Mouse (Mus musculus) forebrain, postnatal 0 days (tissue): ENCODE data around the gene Aff2. TPM values are rescaled to one million over a fixed set of nuclear protein-coding genes. Genes with fewer than 3 reads are reported as not detected.
A peak's percentile ranks its signal among the peaks of the same experiment; 100 is the strongest.

Experiments used
- ATAC-seq: fragments of 200-750 bp; cut with Nextera tagmentation; 2 replicates; pipeline ENCODE4 v1.8.0; 2017; ENCODE audit warnings: mild to moderate bottlenecking, moderate library complexity
- DNase-seq: peaks from one replicate; pipeline ENCODE4 v3.0.0-alpha.2; 2015
- H3K27ac ChIP-seq: fragments of 300-500 bp; sonication (generic); 2 replicates; pipeline ENCODE4 v1.5.1; 2014; ENCODE audit warnings: low read depth, mild to moderate bottlenecking, antibody characterized with exemption, low read length, moderate library complexity, mixed read lengths
- H3K27me3 ChIP-seq: fragments of 300-500 bp; sonication (generic); 2 replicates; pipeline ENCODE4 v1.6.1; 2014; ENCODE audit warnings: mild to moderate bottlenecking, low read length, mixed read lengths; ENCODE audit not compliant: insufficient read depth
- H3K36me3 ChIP-seq: fragments of 300-500 bp; sonication (generic); 2 replicates; pipeline ENCODE4 v1.6.1; 2014; ENCODE audit warnings: mild to moderate bottlenecking, moderate library complexity; ENCODE audit not compliant: insufficient read depth
- H3K4me1 ChIP-seq: fragments of 300-500 bp; sonication (generic); 2 replicates; pipeline ENCODE4 v1.6.1; 2014; ENCODE audit warnings: antibody characterized with exemption; ENCODE audit not compliant: insufficient read depth
- H3K4me2 ChIP-seq: fragments of 300-500 bp; sonication (generic); 2 replicates; pipeline ENCODE4 v1.6.1; 2014; ENCODE audit warnings: low read depth, mild to moderate bottlenecking, moderate library complexity
- H3K4me3 ChIP-seq: fragments of 300-500 bp; sonication (generic); 2 replicates; pipeline ENCODE4 v1.5.1; 2014; ENCODE audit warnings: low read depth, low read length, mixed read lengths
- H3K9ac ChIP-seq: fragments of 300-500 bp; sonication (generic); 2 replicates; pipeline ENCODE4 v1.6.1; 2014; ENCODE audit warnings: mild to moderate bottlenecking
- H3K9me3 ChIP-seq: fragments of 300-500 bp; sonication (generic); 2 replicates; pipeline ENCODE4 v1.6.1; 2016; ENCODE audit warnings: low read length
- CTCF ChIP-seq: sonication (generic); IDR thresholded peaks from 2 replicates; pipeline ENCODE4 v1.5.1; 2016; ENCODE audit warnings: antibody characterized with exemption, control low read depth, low read depth
- WGBS: fragments of 180-500 bp; shearing (Covaris S2); extraction: QIAGEN DNeasy Blood & Tissue Kit; methylation state at CpG from one replicate; pipeline ENCODE4 v1.1.7; 2014; 5-methylcytosine and 5-hydroxymethylcytosine counted together
- polyA plus RNA-seq: library from polyadenylated mRNA; unstranded; fragments of >200 nt; fragmentation: Nextera tagmentation; extraction: Ambion mirVana; gene quantifications from 2 replicates; pipeline ENCODE4 v1.2.1, GENCODE M21; 2015
- total RNA-seq: library from RNA; depleted of rRNA; stranded (reverse); fragments of >200 nt; gene quantifications from 2 replicates; pipeline ENCODE4 v1.2.3, GENCODE M21; 2014

Aff2 gene
- total and polyA plus RNA-seq, 2 experiments from 2014 or later = 11.4 to 18.4 TPM

DNA sequence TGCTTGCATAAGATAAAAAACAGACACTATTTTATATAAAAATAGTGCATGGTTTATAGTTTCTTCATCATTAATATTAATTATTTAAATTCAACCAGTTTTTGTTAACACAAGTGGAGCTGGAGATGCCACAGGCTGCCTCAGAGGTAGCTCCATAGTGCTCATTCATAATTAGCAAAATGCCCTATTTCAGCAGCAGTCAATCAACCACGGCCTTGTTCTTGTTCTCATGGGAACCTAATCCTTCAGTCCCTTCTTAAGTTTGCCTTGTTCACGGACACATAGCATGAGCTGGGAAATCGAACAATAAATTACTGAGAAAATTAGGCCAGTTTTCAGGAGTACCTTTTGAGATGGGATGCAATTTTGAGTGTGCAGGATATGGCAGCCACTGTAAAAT is 378.9 kb downstream of the Aff2 start:
- DNase-seq (no peak), ATAC-seq (no peak)
- Histone ChIP-seq H3K9ac (no peak overlapping the region), H3K36me3 (no peaks in the 10 kb centered on the region), H3K27ac (no peak overlapping the region), H3K4me1 (no peaks in the 10 kb centered on the region), H3K4me2 (no peak overlapping the region), H3K9me3 (no peaks in the 10 kb centered on the region), H3K27me3 (no peaks in the 10 kb centered on the region), H3K4me3 (no peak overlapping the region)
- 43% methylated on average over 3 of the region's 3 CpGs for WGBS
- no peak for TF ChIP-seq CTCF

GRCm38 (mm10) chrX:69744962-69745597 is 385.0 kb downstream of the Aff2 start:
- Histone ChIP-seq H3K27me3 (no peaks in the 10 kb centered on the region), H3K9ac (no peak overlapping the region), H3K36me3 (no peaks in the 10 kb centered on the region), H3K4me1 (no peaks in the 10 kb centered on the region), H3K9me3 (no peaks in the 10 kb centered on the region), H3K4me2 (no peak overlapping the region), H3K27ac (no peak overlapping the region), H3K4me3 (no peak overlapping the region)
- ATAC-seq = no peak
- no peak for TF ChIP-seq CTCF
- no peak for DNase-seq
- WGBS = 34% methylated on average over 3 of the region's 3 CpGs

- Histone ChIP-seq H3K4me2 (no peak overlapping the region), H3K9ac (no peak overlapping the region), H3K9me3 (no peaks in the 10 kb centered on the region), H3K27ac (no peak overlapping the region; the same call in 1 of the 2 replicates), H3K27me3 (no peaks in the 10 kb centered on the region), H3K4me3 (no peak overlapping the region), H3K36me3 (no peaks in the 10 kb centered on the region), H3K4me1 (no peaks in the 10 kb centered on the region)
- TF ChIP-seq CTCF = no peak
- ATAC-seq (peak; percentile 76; the same call in 1 of the 2 replicates), DNase-seq (peak; percentile 73)
- WGBS = 61% methylated on average over 2 of the region's 2 CpGs
These were observed 441.9 kb downstream of the Aff2 start for GRCm38 (mm10) chrX:69801890-69802439.

DNA sequence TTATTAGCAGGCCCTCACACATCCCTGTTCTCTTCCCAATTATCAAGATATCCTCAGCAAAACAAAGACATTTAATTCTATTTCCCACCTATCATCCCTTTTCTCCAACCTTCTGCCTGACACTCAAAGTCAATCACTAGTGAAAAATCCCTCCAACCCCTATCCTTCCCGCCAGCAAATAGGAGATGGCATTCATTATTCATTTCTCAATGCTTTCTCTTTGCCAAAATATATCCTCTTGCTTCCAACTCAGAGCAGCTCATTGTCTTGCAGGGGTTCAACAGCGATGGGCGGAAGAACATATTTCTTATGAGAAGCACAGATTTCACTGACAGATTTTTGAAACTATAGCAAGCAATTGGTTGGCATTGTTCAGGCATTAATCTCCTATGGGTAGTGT is 442.4 kb downstream of the Aff2 start:
- 53% methylated on average over 3 of the region's 3 CpGs for WGBS
- no peaks in the 10 kb centered on the region for H3K4me1 ChIP-seq
- peak overlapping the region; percentile 45; the same call in 1 of the 2 replicates for H3K27ac ChIP-seq
- DNase-seq = peak; percentile 24
- ATAC-seq = peak; percentile 69; the same call in 1 of the 2 replicates
- TF ChIP-seq CTCF = no peak
- H3K36me3 ChIP-seq = no peaks in the 10 kb centered on the region
- H3K4me3 ChIP-seq = no peak overlapping the region
- no peaks in the 10 kb centered on the region for H3K9me3 ChIP-seq
- no peak overlapping the region for H3K9ac ChIP-seq
- no peak overlapping the region for H3K4me2 ChIP-seq
- H3K27me3 ChIP-seq = no peaks in the 10 kb centered on the region

DNA sequence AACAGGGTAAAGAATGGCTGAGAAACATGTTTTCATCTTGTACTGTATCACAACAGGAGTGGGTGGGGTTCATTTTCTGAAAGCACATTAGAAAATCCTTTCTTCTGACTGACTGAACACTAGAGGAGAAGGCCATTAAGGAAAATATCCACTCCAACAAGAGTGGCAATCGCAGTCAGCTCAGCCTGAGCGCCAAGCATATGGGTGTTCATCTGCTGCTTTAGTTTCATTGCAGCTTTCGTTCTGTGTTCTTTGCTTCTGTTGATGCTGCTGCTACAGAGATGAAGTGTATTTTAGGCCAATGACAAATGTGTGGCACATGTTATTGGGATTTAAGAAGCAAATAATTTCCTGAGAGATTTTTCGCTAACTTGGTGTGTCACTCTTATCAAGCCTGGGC is 451.7 kb downstream of the Aff2 start:
- 58% methylated on average over 4 of the region's 4 CpGs for WGBS
- ATAC-seq (peak; percentile 62; the same call in 1 of the 2 replicates), DNase-seq (peak; percentile 58)
- TF ChIP-seq CTCF = no peak
- H3K9me3 ChIP-seq = no peaks in the 10 kb centered on the region
- no peaks in the 10 kb centered on the region for H3K36me3 ChIP-seq
- H3K4me3 ChIP-seq = no peak overlapping the region
- no peaks in the 10 kb centered on the region for H3K4me1 ChIP-seq
- H3K27me3 ChIP-seq = no peaks in the 10 kb centered on the region
- H3K4me2 ChIP-seq = no peak overlapping the region
- H3K27ac ChIP-seq = no peak overlapping the region
- no peak overlapping the region for H3K9ac ChIP-seq

DNA sequence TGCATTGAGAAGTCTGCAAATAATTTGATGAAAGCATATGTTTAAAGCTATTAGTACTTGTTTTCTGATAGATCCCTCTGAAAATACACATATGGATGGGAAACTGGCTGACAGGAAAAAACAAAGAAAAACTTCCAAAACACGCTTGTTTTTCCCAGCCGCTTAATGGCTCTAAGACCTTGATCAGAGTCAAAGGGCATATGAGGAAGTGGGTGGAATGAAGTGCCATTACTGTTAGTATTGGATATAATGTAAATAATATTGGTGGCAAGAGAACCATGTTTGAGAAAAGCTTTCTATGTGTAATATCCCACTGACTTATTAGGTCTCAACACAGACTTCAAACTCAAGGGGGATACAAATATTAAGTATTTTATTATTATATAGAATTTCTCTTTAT is 455.0 kb downstream of the Aff2 start:
- Histone ChIP-seq H3K4me2 (no peak overlapping the region), H3K9me3 (no peaks in the 10 kb centered on the region), H3K9ac (no peak overlapping the region), H3K36me3 (no peaks in the 10 kb centered on the region), H3K27ac (no peak overlapping the region), H3K27me3 (no peaks in the 10 kb centered on the region), H3K4me1 (no peaks in the 10 kb centered on the region), H3K4me3 (no peak overlapping the region)
- 91% methylated on average over 2 of the region's 2 CpGs for WGBS
- no peak for DNase-seq
- TF ChIP-seq CTCF = no peak
- no peak for ATAC-seq

DNA sequence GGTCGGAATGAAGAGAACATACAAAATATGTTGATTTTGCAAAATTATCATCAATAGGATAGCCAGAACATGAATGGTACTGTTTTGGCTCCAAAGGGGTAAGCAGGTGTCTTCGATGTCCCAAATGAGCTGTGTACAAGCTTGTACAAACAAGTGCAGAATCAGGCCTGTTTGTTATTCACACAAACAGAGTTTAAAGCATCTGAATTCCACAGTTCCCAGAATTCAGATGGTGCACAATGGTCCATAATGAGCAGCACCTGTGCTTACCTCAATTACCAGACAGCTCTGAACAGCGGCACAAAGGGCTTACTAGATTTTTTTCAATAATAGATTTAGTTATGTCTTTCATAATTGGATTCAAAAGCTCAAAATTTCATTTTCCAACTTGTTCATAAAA is 457.6 kb downstream of the Aff2 start:
- Histone ChIP-seq H3K27me3 (no peaks in the 10 kb centered on the region), H3K36me3 (no peaks in the 10 kb centered on the region), H3K9me3 (no peaks in the 10 kb centered on the region), H3K27ac (no peak overlapping the region), H3K4me2 (no peak overlapping the region), H3K4me3 (no peak overlapping the region), H3K4me1 (no peaks in the 10 kb centered on the region), H3K9ac (no peak overlapping the region)
- 60% methylated on average over 3 of the region's 3 CpGs for WGBS
- peak; percentile 32 for DNase-seq
- TF ChIP-seq CTCF = no peak
- ATAC-seq = peak; percentile 74
